Mouse (Mus musculus): ENCODE data around the gene Bglap2.
"Not testable (repeated sequence)": the region's sequence is repeated elsewhere in the genome, so short reads cannot be mapped to it uniquely, and the experiment has no call there.

Bglap2 gene

GRCm38 (mm10) chr3:88378599-88378998 is at the start of gene Bglap2:
TSS of gene Bglap2 (minus strand) at chr3:88378699.
- not testable (repeated sequence) for DNase-seq (ENCODE audit: low read depth, low spot score)

DNA sequence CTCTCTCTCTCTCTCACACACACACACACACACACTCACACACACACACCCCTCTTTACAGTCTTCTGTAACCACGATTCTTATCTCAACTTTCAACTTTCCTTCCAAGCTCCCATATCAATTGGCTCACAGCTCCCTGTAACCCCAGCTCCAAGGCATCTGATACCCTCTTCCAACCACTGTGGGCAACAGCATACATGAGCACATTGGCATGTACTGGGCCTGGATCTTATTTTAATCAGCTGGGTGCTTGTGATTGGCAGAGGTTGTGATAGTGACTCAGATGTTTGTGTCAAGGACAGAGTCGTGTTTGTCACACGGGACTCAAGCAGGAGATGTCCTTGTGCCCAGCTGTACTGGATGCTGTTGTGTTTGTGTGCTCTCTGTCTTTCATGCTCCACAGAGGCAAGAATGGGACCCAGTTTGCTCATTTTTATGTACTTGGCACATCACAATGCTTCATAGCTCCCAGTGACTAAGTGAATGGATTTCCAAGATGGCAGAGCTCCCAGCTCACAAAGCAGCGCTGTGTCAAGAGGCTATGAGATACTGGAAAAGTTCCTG is 48.9 kb upstream of the Bglap2 start:
- DNase-seq (ENCODE audit: low read depth, low spot score): no peak

DNA sequence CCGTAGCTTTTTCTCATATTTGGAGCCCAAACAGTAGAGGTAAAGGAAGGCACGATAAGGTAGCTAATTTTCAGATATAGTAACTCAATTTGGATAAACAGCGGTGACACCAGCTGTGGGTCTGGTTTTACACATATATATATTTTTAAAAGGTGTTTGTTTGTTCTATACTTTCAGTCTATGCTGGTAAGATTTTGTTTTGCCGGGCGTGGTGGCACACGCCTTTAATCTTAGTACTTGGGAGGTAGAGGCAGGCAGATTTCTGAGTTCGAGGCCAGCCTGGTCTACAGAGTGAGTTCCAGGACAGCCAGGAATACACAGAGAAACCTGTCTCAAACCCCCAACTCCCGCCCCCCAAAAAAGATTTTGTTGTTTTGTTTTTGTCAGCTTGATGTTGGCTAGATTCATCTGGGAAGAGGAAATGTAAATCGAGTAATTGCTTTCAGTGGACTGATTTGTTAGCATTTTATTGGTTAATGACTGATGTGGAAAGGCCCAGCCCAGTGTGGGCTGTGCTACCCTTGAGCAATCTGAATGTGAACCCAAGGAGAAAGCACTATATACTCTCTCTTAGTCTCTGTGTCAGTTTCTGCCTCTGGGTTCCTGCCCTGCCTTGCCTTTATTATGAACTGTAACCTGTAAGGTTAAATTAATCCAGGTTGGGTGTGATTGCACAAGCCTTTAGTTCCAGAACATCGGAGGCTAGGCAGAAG is 47.4 kb upstream of the Bglap2 start:
- no peak for DNase-seq (ENCODE audit: low read depth, low spot score)

DNA sequence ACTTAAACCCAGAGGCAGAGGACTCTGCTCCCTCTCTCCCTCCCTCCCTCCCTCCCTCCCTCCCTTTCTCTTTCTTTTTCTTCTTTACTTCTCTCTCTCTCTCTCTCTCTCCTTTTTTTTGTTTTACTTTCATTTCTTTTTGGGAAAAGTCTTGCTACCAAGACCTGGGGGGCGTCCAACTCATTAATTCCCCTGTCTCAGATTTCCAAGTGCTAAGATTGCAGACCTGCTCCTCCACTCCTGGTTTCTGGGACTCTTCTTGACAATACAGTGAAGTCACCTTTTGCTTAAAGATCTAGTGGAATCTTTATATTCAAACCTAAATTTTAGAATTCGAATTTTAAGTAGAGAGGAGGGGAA is 46.8 kb upstream of the Bglap2 start:
- DNase-seq (ENCODE audit: low read depth, low spot score): no peak

GRCm38 (mm10) chr3:88424605-88425329 is 46.3 kb upstream of the Bglap2 start, which contains the start of gene Slc25a44:
TSS of gene Slc25a44 (minus strand) at chr3:88425139.
- DNase-seq (ENCODE audit: low read depth, low spot score): peak; percentile 97

- no peak for DNase-seq (ENCODE audit: low read depth, low spot score)
Measured at GRCm38 (mm10) chr3:88422020-88422720, 43.7 kb upstream of the Bglap2 start.

GRCm38 (mm10) chr3:88420771-88421170 is 42.3 kb upstream of the Bglap2 start:
- DNase-seq (ENCODE audit: low read depth, low spot score): no peak

- DNase-seq (ENCODE audit: low read depth, low spot score): no peak
Measured at GRCm38 (mm10) chr3:88418016-88418415, 39.5 kb upstream of the Bglap2 start.

DNA sequence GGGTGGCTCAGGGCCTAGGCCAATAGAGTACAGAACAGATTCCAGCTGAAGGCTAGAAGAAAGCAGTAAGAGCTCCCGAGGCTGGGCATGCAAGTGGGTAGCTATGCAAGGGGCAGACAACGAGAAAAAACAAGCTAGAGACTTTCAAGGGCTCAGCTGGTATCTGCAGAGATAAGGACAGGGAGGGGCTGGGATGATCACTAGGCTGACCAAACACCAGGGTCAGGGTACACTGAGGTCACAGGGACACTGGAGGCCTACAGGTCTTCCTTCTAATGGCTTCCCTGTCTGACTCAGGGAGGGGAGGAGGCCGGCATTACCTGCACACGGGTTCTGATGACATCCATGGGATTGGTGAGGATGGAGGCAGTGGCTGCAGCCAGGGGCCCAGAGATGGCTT is 37.2 kb upstream of the Bglap2 start:
- no peak for DNase-seq (ENCODE audit: low read depth, low spot score)

- no peak for DNase-seq (ENCODE audit: low read depth, low spot score)
Measured at GRCm38 (mm10) chr3:88412636-88413035, 34.1 kb upstream of the Bglap2 start.

DNA sequence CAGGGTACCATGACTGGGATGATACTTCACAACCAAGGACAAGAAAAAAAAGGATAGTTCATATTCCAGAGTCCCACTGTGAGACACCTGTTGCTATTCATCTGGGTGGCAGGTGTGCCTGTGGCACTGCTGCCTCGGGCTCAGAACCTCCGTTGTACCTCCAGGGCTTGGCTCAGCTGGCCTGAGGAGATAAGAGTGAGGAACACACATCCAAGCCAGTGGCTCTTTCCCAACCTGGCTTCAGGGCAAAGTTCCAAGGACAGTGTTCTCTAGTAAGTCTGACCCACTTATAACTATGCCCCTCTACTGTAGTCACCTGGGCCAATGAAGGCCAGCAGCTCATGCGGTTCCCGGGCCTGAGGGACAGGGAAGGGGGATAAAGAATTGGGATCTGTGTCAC is 33.2 kb upstream of the Bglap2 start:
- DNase-seq (ENCODE audit: low read depth, low spot score): no peak

DNA sequence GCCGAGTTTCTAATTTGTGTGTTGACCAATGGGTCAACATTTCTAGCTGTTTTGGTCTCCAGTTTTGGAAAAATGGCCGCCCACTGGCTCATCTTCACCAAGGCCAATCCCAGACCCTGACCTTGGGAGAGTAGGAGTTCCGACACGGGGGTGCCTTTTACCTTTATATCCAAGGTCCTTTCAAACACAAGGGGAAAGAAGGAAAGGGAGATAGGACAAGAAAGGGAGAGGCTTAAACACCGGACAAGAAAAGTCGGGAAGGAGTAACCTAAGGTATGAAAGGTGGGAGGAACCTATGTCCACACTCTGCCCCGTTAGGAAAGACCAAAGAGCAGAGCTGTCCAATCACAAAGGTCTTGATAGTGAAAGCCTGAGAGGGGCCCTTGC is 32.1 kb upstream of the Bglap2 start:
- DNase-seq (ENCODE audit: low read depth, low spot score): no peak

GRCm38 (mm10) chr3:88409741-88410644 is 31.5 kb upstream of the Bglap2 start, which contains the start of gene Pmf1:
TSS of gene Pmf1 (minus strand) at chr3:88410331.
- DNase-seq (ENCODE audit: low read depth, low spot score): peak; percentile 99

DNA sequence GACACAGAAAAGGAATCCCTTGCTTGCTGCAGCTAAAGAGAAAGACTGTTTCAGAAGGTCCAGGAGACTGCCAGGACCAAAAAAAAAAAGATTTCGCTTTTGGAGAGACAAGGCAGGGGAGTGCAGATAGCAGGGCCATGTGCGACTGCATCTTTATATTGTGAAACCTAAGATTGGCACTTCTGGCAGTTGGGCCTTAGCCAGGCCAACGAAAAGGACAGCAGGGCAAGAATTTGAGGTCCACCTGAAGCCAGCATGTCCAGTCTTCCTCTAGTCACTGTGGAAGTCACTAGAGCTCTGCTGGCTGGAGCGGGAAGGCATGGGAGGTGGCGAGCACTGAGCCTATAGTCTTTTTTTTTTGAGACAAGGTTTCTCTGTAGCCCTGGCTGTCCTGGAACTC is 30.5 kb upstream of the Bglap2 start:
- no peak for DNase-seq (ENCODE audit: low read depth, low spot score)

DNA sequence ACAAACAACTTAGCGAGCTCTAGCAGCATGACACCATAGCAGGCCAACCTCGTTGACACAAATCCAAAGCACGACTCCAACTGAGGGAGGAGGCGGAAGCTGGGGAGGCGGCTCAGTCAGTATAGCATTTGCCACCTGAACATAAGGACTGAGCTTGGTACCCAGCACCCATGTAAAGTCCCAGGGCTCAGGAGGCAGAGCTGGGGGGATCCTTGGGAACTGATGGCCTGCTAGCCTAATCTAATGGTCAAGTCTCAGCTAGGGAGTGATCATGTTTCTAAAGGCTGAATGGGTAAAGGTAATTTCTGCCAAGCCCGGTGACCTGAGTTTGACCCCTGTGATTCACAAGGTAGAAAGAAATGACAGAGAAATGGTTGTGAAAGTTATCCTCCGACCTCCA is 29.0 kb upstream of the Bglap2 start:
- no peak for DNase-seq (ENCODE audit: low read depth, low spot score)

DNA sequence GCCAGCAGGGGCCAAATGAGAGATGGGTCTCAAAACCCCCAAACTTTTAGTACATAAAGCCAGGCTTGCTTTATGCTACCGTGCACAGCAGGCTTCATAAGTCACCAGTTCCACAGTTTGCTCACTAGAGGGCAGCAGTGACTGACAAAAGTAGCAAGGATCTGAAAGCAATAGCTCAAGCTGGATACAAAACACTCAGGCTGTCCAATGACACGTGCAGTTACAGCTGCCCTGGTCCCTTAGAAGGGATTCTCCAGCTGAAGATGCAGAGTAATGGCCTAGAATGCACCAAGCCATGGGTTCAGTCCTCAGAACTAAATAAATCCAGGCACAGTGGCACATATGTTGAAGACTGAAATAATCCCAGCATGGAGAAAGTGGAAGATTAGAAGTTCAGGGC is 28.6 kb upstream of the Bglap2 start:
- DNase-seq (ENCODE audit: low read depth, low spot score): peak; percentile 86

GRCm38 (mm10) chr3:88403522-88404230 is 25.2 kb upstream of the Bglap2 start:
- DNase-seq (ENCODE audit: low read depth, low spot score): no peak

GRCm38 (mm10) chr3:88398666-88399065 is 20.2 kb upstream of the Bglap2 start:
- no peak for DNase-seq (ENCODE audit: low read depth, low spot score)

DNA sequence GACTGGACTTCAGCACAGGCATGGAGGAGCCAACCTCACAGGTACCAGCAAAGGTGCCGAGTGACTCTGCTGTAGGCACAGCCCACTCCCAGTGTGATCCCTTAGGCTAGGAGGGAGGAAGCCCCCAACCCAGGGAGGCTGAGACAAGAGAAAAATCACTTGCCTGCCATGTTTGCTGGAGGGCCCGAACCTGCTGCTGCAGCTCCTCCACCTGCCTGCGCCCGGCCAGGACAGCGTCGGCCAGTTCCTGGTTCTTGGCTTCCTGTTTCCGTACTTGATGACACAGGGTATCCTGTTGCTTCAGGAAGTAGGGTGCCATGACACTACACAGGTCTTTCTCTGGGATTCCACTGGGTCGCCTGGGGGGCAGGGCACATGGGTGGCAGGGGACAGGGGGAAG is 17.2 kb upstream of the Bglap2 start:
- DNase-seq (ENCODE audit: low read depth, low spot score): no peak

DNA sequence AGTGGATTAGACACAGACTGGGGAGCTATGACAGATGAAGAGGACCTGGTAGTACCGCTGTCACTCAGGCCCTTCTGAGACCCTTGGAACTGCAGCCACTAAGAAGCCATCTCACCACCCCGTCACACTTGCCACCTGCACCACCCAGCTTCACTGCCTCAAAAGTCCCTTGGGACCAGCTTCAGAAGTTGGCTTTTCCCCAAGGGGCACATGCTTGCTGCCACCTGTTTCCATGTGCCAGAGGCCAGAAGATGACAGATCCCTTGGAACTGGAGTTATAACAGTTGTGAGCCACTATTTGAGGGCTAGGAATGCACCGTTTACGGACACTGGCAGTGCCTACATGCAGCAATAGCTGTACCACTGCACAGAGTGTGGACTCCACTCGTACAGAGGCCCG is 16.8 kb upstream of the Bglap2 start:
- peak; percentile 73 for DNase-seq (ENCODE audit: low read depth, low spot score)

All from A20 (cell line).